Mouse (Mus musculus) liver, embryonic 14.5 days (tissue): ENCODE data around the gene Farp1. TPM values are rescaled to one million over a fixed set of nuclear protein-coding genes. Genes with fewer than 3 reads are reported as not detected.

Experiments used
- ATAC-seq: fragments of 200-750 bp; cut with Nextera tagmentation; 2 replicates; pipeline ENCODE4 v1.8.0; 2017; ENCODE audit warnings: moderate number of reproducible peaks, mild to moderate bottlenecking, moderate library complexity; ENCODE audit not compliant: insufficient read depth
- DNase-seq, 3 experiments: peaks; one replicate each; pipeline ENCODE4 v3.0.0-alpha.2; 2012 to 2013; ENCODE audit warnings: low read depth in 3 of 3, low spot score in 3 of 3
- H3K27ac ChIP-seq: fragments of 300-500 bp; sonication (generic); 2 replicates; pipeline ENCODE4 v1.5.1; 2014; ENCODE audit warnings: moderate library complexity, mild to moderate bottlenecking, control low read depth, inconsistent platforms
- H3K27me3 ChIP-seq: fragments of 300-500 bp; sonication (generic); 2 replicates; pipeline ENCODE4 v1.6.1; 2014; ENCODE audit warnings: mild to moderate bottlenecking, low read length, moderate library complexity; ENCODE audit not compliant: control insufficient read depth, insufficient read depth
- H3K36me3 ChIP-seq: fragments of 300-500 bp; sonication (generic); replicated peaks from 2 replicates; pipeline ENCODE4 v1.6.1; 2014; ENCODE audit warnings: low read depth; ENCODE audit not compliant: control insufficient read depth, insufficient read depth
- H3K4me1 ChIP-seq, 2 experiments: fragments of 200-500 bp in 1 of 2; fragments of 300-500 bp in 1 of 2; sonication (generic) in 1 of 2; replicated peaks; 2 replicates each; pipeline ENCODE4 v1.6.1; 2012 to 2014; ENCODE audit warnings: antibody characterized with exemption in 1 of 2, inconsistent platforms in 1 of 2, low read length in 1 of 2; ENCODE audit not compliant: control insufficient read depth in 2 of 2, insufficient read depth in 2 of 2
- H3K4me2 ChIP-seq: fragments of 300-500 bp; sonication (generic); 2 replicates; pipeline ENCODE4 v1.6.1; 2014; ENCODE audit warnings: low read depth, mild to moderate bottlenecking, control low read depth, moderate library complexity
- H3K4me3 ChIP-seq, 2 experiments: fragments of 200-500 bp in 1 of 2; fragments of 300-500 bp in 1 of 2; sonication (generic) in 1 of 2; 2 replicates each; pipeline ENCODE4 v1.5.1; 2012 to 2014; ENCODE audit warnings: low read depth in 2 of 2, low read length in 2 of 2, mild to moderate bottlenecking in 2 of 2, control low read depth in 1 of 2, inconsistent platforms in 1 of 2, moderate library complexity in 1 of 2; ENCODE audit not compliant: insufficient read depth in 1 of 2
- H3K9ac ChIP-seq: fragments of 300-500 bp; sonication (generic); replicated peaks from 2 replicates; pipeline ENCODE4 v1.6.1; 2014; ENCODE audit warnings: mild to moderate bottlenecking, control low read depth, moderate library complexity
- H3K9me3 ChIP-seq: fragments of 300-500 bp; sonication (generic); 2 replicates; pipeline ENCODE4 v1.6.1; 2016; ENCODE audit warnings: low read length, mixed read lengths; ENCODE audit not compliant: control insufficient read depth
- CTCF ChIP-seq: IDR thresholded peaks from 2 replicates; pipeline ENCODE4 v1.5.1; 2016; ENCODE audit warnings: antibody characterized with exemption, low read depth, control low read depth
- EP300 ChIP-seq: IDR thresholded peaks from 2 replicates; pipeline ENCODE4 v1.6.1; 2016; ENCODE audit warnings: antibody characterized with exemption, low read depth
- WGBS: fragments of 180-500 bp; shearing (Covaris S2); extraction: QIAGEN DNeasy Blood & Tissue Kit; methylation state at CpG from one replicate; pipeline ENCODE4 v1.1.7; 2014; ENCODE audit not compliant: insufficient replicate concordance; 5-methylcytosine and 5-hydroxymethylcytosine counted together
- polyA plus RNA-seq, 2 experiments: library from polyadenylated mRNA; depleted of rRNA in 1 of 2; stranded (reverse) in 1 of 2; unstranded in 1 of 2; fragments of >200 nt; fragmentation: Nextera tagmentation in 1 of 2; extraction: Ambion mirVana in 1 of 2; gene quantifications; 2 replicates each; pipeline versions ENCODE4 v1.2.1 to v1.2.3; 2012 to 2014

The Farp1 gene
- polyA plus RNA-seq, 2 experiments: 3.0 to 4.3 TPM

DNA sequence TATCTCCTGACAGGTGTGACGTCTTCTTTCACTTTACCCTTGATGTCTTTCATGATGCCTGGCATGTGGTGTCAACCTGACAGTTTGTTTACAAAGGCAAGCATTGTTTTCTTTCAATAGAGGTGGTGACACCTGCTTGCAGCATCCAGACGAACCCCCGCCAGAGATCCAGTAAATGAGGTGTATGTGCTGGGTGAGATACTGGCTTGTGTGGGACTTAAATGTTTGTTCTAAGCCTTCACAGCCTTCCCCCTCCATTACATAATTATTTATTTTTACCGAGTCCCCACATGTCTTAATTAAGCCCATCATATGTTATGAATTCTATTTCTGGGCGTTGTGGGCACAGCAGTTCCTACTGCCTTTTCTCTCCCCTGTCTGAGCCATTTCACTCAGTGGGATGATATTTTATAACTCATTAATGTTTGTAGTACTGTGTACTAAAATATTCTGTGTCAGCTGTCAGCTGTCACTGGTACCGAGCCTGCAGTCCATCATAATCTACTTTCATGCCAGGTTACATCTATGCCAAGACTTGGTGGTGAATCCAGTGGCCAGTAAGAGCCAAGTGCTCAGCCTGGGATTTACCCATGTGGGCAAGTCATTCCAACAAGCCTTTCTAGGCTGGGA is 130.5 kb downstream of the Farp1 start:
- Histone ChIP-seq H3K4me3 (no peak overlapping the region), H3K9ac (no peak overlapping the region), H3K4me2 (no peak overlapping the region), H3K9me3 (no peaks in the 10 kb centered on the region), H3K36me3 (no peaks in the 10 kb centered on the region), H3K4me1 (no peaks in the 10 kb centered on the region), H3K27me3 (no peaks in the 10 kb centered on the region), H3K27ac (no peak overlapping the region)
- WGBS: 63% methylated on average over 6 of the region's 6 CpGs
- DNase-seq (no peak), ATAC-seq (no peak)
- TF ChIP-seq EP300 (no peak), CTCF (no peak)

DNA sequence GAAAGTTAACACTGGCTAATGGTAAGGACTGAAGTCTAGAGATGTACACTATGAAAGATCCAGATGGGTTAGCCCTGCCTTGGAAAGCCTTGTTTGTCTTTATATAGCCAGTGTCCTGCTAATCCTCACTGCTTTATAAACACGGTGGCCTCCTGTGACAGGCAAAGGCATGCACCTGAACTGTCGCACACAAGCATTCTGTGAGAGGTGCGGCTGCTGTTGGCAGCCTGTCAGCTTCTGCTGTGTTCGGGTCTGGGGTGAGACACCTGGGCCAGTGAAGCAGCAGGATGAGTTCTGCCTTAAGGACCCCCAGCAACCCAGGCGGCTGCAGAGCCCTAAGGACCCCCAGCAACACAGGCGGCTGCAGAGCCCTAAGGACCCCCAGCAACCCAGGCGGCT is 131.0 kb downstream of the Farp1 start:
- Histone ChIP-seq H3K9me3 (no peaks in the 10 kb centered on the region), H3K4me3 (no peak overlapping the region), H3K36me3 (no peaks in the 10 kb centered on the region), H3K27ac (no peak overlapping the region), H3K4me2 (no peak overlapping the region), H3K27me3 (no peaks in the 10 kb centered on the region), H3K9ac (no peak overlapping the region), H3K4me1 (no peaks in the 10 kb centered on the region)
- ATAC-seq: no peak
- WGBS: 69% methylated on average over 7 of the region's 7 CpGs
- DNase-seq: no peak
- TF ChIP-seq CTCF (no peak), EP300 (no peak)

DNA sequence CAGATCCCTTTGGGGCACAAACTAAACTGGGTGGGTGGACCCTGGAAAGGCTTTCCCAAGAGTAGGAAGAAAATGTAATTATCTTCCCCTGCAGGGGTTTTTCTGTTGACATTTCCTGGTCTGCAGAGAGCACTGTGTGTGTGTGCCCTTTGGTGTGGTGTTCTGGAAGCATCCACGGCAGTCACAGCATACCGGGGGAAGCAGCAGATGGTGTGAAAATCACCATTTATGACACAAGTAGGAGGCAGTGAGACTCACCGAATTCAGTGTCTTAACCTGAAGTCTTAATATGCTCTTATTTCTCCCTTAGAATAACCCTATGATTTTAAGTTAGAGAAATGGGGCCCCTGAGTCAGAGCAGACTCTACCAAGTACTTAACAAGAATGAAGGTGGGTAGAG is 133.7 kb downstream of the Farp1 start:
- H3K4me2 ChIP-seq: no peak overlapping the region
- no peak overlapping the region for H3K27ac ChIP-seq
- no peaks in the 10 kb centered on the region for H3K9me3 ChIP-seq
- TF ChIP-seq CTCF: no peak
- TF ChIP-seq EP300: no peak
- no peak overlapping the region for H3K9ac ChIP-seq
- DNase-seq (no peak), ATAC-seq (no peak)
- no peaks in the 10 kb centered on the region for H3K36me3 ChIP-seq
- H3K27me3 ChIP-seq: no peaks in the 10 kb centered on the region
- H3K4me3 ChIP-seq: no peak overlapping the region
- H3K4me1 ChIP-seq: no peaks in the 10 kb centered on the region
- WGBS: 71% methylated on average over 3 of the region's 3 CpGs

DNA sequence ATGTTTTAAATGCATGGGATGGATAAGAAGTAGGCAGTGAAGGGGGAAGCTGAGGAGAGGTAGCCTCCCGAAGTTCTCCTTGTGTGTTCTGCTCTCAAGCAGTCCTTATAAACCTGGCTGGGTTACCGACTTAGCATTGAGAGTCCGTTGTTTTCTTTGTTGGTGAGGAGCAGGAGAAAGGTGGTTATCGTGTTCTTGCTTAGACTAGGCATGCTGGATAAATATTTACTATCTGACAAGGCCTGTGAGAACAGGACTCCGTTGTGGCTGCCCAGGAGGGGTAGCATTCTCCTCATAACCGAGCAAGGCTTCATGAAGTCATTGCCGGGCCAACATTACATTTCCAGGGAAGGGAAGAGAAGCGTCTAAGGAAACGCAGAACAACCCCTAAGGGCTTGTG is 135.3 kb downstream of the Farp1 start:
- Histone ChIP-seq H3K4me3 (no peak overlapping the region), H3K27me3 (no peaks in the 10 kb centered on the region), H3K4me2 (no peak overlapping the region), H3K9ac (no peak overlapping the region), H3K9me3 (no peaks in the 10 kb centered on the region), H3K27ac (no peak overlapping the region), H3K36me3 (no peaks in the 10 kb centered on the region), H3K4me1 (no peaks in the 10 kb centered on the region)
- DNase-seq (no peak), ATAC-seq (no peak)
- TF ChIP-seq CTCF (no peak), EP300 (no peak)
- WGBS: 63% methylated on average over 9 of the region's 9 CpGs

DNA sequence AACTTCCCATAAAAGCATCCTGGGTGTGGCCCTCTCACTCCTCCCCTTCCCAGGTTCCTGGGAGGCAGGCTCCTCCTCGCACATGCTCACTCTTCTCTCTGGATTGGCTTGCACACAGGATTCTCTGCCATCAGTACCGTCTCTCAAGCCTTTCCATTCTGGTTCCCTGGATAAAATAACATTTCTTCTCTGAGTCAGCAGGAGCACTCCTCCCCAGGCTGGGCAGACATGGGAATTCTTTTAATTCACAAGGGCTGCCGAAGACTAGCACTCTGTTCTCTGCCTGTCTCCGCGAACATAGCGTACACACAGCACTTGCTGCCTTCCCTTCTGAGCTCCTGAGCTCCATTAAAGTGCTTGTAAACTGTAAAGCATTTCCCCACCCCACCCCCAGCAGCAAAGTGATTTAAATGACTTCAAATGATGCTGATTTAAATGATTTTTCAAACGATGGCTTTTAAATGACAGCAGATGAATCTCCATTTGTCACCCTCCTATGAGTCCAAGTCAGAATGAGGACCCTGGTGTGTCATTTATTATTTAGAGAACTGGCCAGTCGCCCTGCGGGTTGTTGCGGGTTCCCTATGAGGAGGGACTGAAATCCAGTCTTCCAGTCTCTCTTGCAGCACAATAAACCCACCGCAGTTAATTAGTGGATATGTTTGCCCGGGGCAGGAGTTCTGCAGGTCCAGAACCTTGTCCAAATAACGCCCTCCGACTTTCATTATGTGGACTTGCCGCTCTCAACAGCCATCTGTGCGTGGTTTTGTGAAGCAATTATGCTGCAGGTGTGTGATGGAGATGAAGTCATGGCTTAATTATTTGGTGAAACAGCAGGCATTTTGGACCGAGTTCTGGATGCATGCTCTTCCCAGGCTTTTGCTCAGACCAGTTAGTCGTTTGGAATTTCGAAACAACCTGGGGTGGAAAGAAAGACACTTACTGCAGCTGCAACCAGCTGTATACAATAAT is 137.4 kb downstream of the Farp1 start:
- ATAC-seq: no peak

More for the DNA sequence above, 137.4 kb downstream of the Farp1 start:
- no peaks in the 10 kb centered on the region for H3K9me3 ChIP-seq
- TF ChIP-seq EP300 (no peak), CTCF (no peak)
- H3K36me3 ChIP-seq: no peaks in the 10 kb centered on the region
- no peaks in the 10 kb centered on the region for H3K4me1 ChIP-seq
- no peaks in the 10 kb centered on the region for H3K27me3 ChIP-seq
- H3K27ac ChIP-seq: no peak overlapping the region
- H3K9ac ChIP-seq: no peak overlapping the region
- no peak for DNase-seq
- no peak overlapping the region for H3K4me3 ChIP-seq
- H3K4me2 ChIP-seq: no peak overlapping the region
- WGBS: 70% methylated on average over 19 of the region's 19 CpGs
